Mouse (Mus musculus): ENCODE results near the gene Peg3. TPM values are rescaled to one million over a fixed set of nuclear protein-coding genes. Genes with fewer than 3 reads are reported as not detected.
"Not testable (repeated sequence)": the region's sequence is repeated elsewhere in the genome, so short reads cannot be mapped to it uniquely, and the experiment has no call there.

Peg3 gene
- 117 and 127 TPM in 2 replicates for polyA plus RNA-seq (2015; fragmentation: Nextera tagmentation; extraction: Ambion mirVana)

GRCm38 (mm10) chr7:6730241-6730640, at the start of gene Peg3, which contains the start of gene Usp29:
Peg3 (minus strand) TSS chr7:6730431.
Usp29 (plus strand) TSS chr7:6730578.
- 42% methylated on average over 24 of the region's 24 CpGs for WGBS
- H3K4me3 ChIP-seq, result peak within 1 kb of the TSS; percentile 57
- peak within 1 kb of the TSS; percentile 59 for H3K4me2 ChIP-seq
- H3K27me3 ChIP-seq, result no peaks in the 10 kb centered on the region
- H3K9me3 ChIP-seq, result peaks cover 18% of the 10 kb centered on the region; the same call in 1 of the 2 replicates
- H3K36me3 ChIP-seq, result peaks cover 3% of the 10 kb centered on the region; the same call in 1 of the 2 replicates
- ATAC-seq (ENCODE audit: borderline replicate concordance, extremely low read depth, low FRiP score, low TSS enrichment), result peak; percentile 49
- H3K27ac ChIP-seq, result peak within 1 kb of the TSS; percentile 95
- peak within 1 kb of the TSS; percentile 53 for H3K9ac ChIP-seq
- H3K4me1 ChIP-seq, result no peaks in the 10 kb centered on the region

DNA sequence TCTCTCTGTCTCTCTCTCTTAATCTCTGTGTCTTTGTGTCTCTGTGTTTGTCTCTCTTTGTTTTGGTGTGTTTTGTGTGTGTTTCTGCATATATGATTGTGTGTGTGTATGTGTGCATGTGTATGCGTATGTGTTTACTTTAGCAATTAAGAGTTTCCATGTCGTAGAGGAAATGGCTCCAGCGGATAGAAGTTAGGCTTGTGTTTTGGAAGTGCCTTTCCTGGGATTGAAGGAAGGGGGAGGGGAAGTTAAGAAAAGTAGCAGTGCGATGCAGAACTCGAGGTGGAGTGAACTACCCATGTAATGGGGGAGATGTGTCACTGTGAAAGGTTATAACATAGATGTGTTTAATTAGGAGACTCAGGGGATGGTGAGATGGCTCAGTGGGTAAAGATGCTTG, 48.9 kb upstream of the Peg3 start:
- Histone ChIP-seq H3K4me1 (peaks cover 61% of the 10 kb centered on the region), H3K4me2 (no peak overlapping the region), H3K36me3 (no peaks in the 10 kb centered on the region), H3K27ac (peak overlapping the region; percentile 84; the same call in 1 of the 2 replicates), H3K27me3 (no peaks in the 10 kb centered on the region), H3K9ac (no peak overlapping the region), H3K4me3 (no peak overlapping the region), H3K9me3 (no peaks in the 10 kb centered on the region)
- ATAC-seq (ENCODE audit: borderline replicate concordance, extremely low read depth, low FRiP score, low TSS enrichment), result no peak
- 67% methylated on average over 5 of the region's 5 CpGs for WGBS

- peak; percentile 68 for ATAC-seq (ENCODE audit: borderline replicate concordance, extremely low read depth, low FRiP score, low TSS enrichment)
- no peaks in the 10 kb centered on the region for H3K9me3 ChIP-seq
- H3K4me3 ChIP-seq, result no peak overlapping the region
- H3K9ac ChIP-seq, result no peak overlapping the region
- H3K27ac ChIP-seq, result peak overlapping the region; percentile 84
- peak overlapping the region; percentile 8; the same call in 1 of the 2 replicates for H3K4me2 ChIP-seq
- H3K4me1 ChIP-seq, result peaks cover 54% of the 10 kb centered on the region
- WGBS, result 10% methylated on average over 4 of the region's 4 CpGs
- no peaks in the 10 kb centered on the region for H3K27me3 ChIP-seq
- no peaks in the 10 kb centered on the region for H3K36me3 ChIP-seq
These were observed 47.5 kb upstream of the Peg3 start for GRCm38 (mm10) chr7:6777689-6778088.

DNA sequence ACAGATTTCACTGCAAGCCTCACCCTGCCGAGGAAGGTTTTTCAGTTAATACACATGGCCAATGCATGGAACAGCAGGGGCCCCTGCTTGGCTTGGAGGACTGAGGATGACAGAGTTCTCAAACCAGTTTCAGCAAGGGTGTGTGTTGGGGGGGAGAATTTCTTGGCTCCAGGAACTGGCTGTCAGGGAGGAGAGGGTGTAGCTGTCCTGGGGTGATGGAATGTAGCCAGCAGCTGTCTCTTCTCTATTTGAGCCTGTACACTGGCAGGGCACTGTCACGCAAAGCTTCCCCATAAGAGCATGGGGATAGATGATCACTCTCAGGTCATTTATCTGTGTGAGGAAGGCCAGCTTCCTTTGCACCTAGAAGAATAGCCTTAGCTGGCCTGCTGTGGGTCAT, 46.9 kb upstream of the Peg3 start:
- 8% methylated on average over 2 of the region's 2 CpGs for WGBS
- no peak overlapping the region for H3K4me3 ChIP-seq
- peak overlapping the region; percentile 84 for H3K27ac ChIP-seq
- H3K4me1 ChIP-seq, result peaks cover 50% of the 10 kb centered on the region
- H3K27me3 ChIP-seq, result no peaks in the 10 kb centered on the region
- H3K9ac ChIP-seq, result no peak overlapping the region
- ATAC-seq (ENCODE audit: borderline replicate concordance, extremely low read depth, low FRiP score, low TSS enrichment), result peak; percentile 89
- H3K9me3 ChIP-seq, result no peaks in the 10 kb centered on the region
- H3K36me3 ChIP-seq, result no peaks in the 10 kb centered on the region
- H3K4me2 ChIP-seq, result peak overlapping the region; percentile 8; the same call in 1 of the 2 replicates

DNA sequence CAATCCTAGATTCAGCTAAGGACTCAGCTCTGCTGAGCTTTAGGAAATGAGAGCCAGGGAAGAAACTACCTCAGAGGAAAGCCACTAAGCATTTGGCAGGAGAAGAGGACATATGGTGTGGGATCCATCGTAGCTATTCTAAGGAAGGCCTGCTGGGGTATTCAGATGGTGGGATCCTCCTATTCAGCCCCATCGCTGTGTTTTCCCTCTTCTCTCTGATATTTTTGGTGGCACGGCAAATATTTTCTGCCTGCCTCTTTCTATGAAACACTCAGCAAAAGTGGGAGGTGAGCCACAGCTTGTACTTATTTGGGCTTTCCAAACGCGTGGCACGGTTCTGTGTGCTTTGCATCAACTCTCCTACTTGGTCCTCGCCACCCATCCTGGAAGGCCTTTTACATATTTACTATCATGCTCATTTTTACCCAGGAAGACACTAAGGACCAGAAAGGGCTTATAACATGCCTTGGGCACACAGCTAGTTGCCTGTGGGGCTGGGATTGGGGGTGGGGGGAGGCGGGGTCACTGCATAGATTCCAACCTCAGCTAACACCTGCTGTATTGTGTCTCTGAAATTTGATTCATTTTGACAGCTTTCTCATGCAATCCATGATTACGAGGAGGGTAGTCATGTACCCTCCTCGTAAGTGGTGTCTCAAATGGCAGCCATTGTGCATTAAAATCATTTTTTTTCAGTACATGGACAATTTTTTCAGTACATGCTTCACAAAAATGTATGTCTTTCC, 46.3 kb upstream of the Peg3 start:
- 67% methylated on average over 10 of the region's 10 CpGs for WGBS
- H3K9ac ChIP-seq, result no peak overlapping the region
- H3K4me3 ChIP-seq, result no peak overlapping the region
- H3K4me2 ChIP-seq, result no peak overlapping the region
- no peaks in the 10 kb centered on the region for H3K9me3 ChIP-seq
- ATAC-seq (ENCODE audit: borderline replicate concordance, extremely low read depth, low FRiP score, low TSS enrichment), result no peak
- peaks cover 44% of the 10 kb centered on the region for H3K4me1 ChIP-seq
- no peaks in the 10 kb centered on the region for H3K36me3 ChIP-seq
- no peaks in the 10 kb centered on the region for H3K27me3 ChIP-seq
- H3K27ac ChIP-seq, result peak overlapping the region; percentile 84

GRCm38 (mm10) chr7:6773865-6774413, 43.7 kb upstream of the Peg3 start:
- H3K27me3 ChIP-seq; H3K9ac ChIP-seq; H3K4me3 ChIP-seq; H3K36me3 ChIP-seq; H3K27ac ChIP-seq; ATAC-seq (ENCODE audit: borderline replicate concordance, extremely low read depth, low FRiP score, low TSS enrichment); H3K4me2 ChIP-seq; H3K9me3 ChIP-seq: not testable (repeated sequence)
- H3K4me1 ChIP-seq, result peaks cover 43% of the 10 kb centered on the region
- 40% methylated on average over 11 of the region's 11 CpGs for WGBS

- 4% methylated on average over 8 of the region's 8 CpGs for WGBS
- Histone ChIP-seq H3K27me3 (no peaks in the 10 kb centered on the region), H3K9me3 (no peaks in the 10 kb centered on the region), H3K4me3 (no peak overlapping the region), H3K36me3 (no peaks in the 10 kb centered on the region), H3K9ac (no peak overlapping the region), H3K4me1 (peaks cover 14% of the 10 kb centered on the region), H3K4me2 (no peak overlapping the region; the same call in 1 of the 2 replicates), H3K27ac (peak overlapping the region; percentile 44)
- ATAC-seq (ENCODE audit: borderline replicate concordance, extremely low read depth, low FRiP score, low TSS enrichment), result peak; percentile 71; the same call in 1 of the 2 replicates
These were observed 40.1 kb upstream of the Peg3 start for GRCm38 (mm10) chr7:6770286-6770685.

DNA sequence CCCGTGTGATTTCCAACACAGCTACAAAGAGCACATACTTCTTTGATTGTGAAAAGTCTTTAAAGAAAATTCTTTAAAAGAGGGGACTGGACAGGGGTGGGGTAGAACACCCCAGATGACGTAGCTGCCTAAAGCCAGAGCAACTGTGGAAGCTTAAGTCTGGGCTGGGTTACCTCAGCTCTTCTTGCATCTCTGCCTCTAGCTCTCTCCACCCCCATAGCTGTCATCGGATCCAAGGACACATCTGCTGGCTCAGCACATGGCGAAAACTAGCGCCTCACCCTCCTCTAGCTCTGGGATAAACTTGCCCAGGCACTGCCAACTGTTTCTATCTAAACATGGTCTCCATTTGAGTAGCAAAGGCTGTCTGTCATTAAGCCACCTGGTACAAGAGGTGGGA, 35.0 kb upstream of the Peg3 start:
- Histone ChIP-seq H3K27me3 (no peaks in the 10 kb centered on the region), H3K9ac (no peak overlapping the region), H3K4me1 (peaks cover 7% of the 10 kb centered on the region), H3K36me3 (no peaks in the 10 kb centered on the region), H3K27ac (no peak overlapping the region), H3K4me2 (no peak overlapping the region), H3K9me3 (no peaks in the 10 kb centered on the region), H3K4me3 (no peak overlapping the region)
- 36% methylated on average over 5 of the region's 5 CpGs for WGBS
- no peak; the same call in 1 of the 2 replicates for ATAC-seq (ENCODE audit: borderline replicate concordance, extremely low read depth, low FRiP score, low TSS enrichment)

DNA sequence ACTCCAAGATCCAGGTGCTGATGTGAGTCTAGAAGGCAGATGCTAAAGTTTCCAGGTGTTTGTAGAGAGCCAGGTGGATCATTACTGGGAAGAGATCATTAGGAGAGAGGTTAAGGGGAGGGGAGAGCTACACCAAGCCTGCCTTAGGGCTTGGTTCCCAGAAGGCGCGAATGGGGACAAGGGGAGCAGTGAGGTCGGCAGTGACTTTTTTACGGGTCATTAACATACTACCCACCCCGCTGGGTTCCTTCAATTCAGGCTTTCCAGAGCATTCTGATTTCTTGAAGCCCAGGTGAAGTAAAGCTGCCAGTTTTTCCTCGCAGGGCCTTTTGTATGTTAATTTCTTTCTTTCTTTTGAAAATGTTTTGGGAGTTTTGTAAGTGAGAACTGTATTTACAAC, 29.9 kb upstream of the Peg3 start:
- no peak overlapping the region for H3K9ac ChIP-seq
- no peaks in the 10 kb centered on the region for H3K4me1 ChIP-seq
- no peaks in the 10 kb centered on the region for H3K36me3 ChIP-seq
- H3K4me3 ChIP-seq, result no peak overlapping the region
- H3K4me2 ChIP-seq, result no peak overlapping the region
- no peak overlapping the region for H3K27ac ChIP-seq
- no peaks in the 10 kb centered on the region for H3K9me3 ChIP-seq
- ATAC-seq (ENCODE audit: borderline replicate concordance, extremely low read depth, low FRiP score, low TSS enrichment), result no peak
- 66% methylated on average over 6 of the region's 6 CpGs for WGBS
- no peaks in the 10 kb centered on the region for H3K27me3 ChIP-seq

- 75% methylated on average over 12 of the region's 12 CpGs for WGBS
- no peak overlapping the region for H3K27ac ChIP-seq
- no peak overlapping the region for H3K4me2 ChIP-seq
- no peak overlapping the region for H3K9ac ChIP-seq
- no peaks in the 10 kb centered on the region for H3K4me1 ChIP-seq
- H3K36me3 ChIP-seq, result no peaks in the 10 kb centered on the region
- H3K4me3 ChIP-seq, result no peak overlapping the region
- ATAC-seq (ENCODE audit: borderline replicate concordance, extremely low read depth, low FRiP score, low TSS enrichment), result no peak
- H3K9me3 ChIP-seq, result no peaks in the 10 kb centered on the region
- no peaks in the 10 kb centered on the region for H3K27me3 ChIP-seq
These were observed 29.5 kb upstream of the Peg3 start for GRCm38 (mm10) chr7:6759698-6760097.

GRCm38 (mm10) chr7:6756777-6757291, 26.6 kb upstream of the Peg3 start:
- no peaks in the 10 kb centered on the region for H3K9me3 ChIP-seq
- H3K36me3 ChIP-seq, result no peaks in the 10 kb centered on the region
- no peak overlapping the region for H3K27ac ChIP-seq
- no peak overlapping the region for H3K4me3 ChIP-seq
- H3K4me2 ChIP-seq, result no peak overlapping the region
- WGBS, result 67% methylated on average over 4 of the region's 4 CpGs
- no peaks in the 10 kb centered on the region for H3K27me3 ChIP-seq
- ATAC-seq (ENCODE audit: borderline replicate concordance, extremely low read depth, low FRiP score, low TSS enrichment), result no peak
- no peak overlapping the region for H3K9ac ChIP-seq
- H3K4me1 ChIP-seq, result no peaks in the 10 kb centered on the region

DNA sequence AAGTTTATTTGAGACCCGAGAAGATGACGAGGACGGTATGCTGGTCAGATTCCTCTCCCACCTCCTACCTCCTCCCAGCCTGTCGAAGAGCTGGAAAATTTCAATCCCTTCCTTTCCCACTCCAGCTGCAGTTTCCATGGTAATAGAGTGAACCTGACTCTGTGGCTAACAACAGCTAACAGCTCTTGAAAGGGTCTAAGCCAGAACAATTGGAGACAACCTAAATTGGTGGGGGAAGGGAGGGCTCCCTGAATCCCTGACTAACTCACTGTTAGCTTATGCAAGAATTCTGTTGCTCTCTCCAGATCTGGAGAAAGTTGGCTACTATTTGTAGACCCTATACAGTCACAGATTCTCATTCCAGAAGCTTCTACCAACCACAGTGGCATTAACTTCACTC, 23.2 kb upstream of the Peg3 start:
- Histone ChIP-seq H3K4me1 (no peaks in the 10 kb centered on the region), H3K36me3 (no peaks in the 10 kb centered on the region), H3K27me3 (no peaks in the 10 kb centered on the region), H3K9me3 (no peaks in the 10 kb centered on the region), H3K4me3 (no peak overlapping the region), H3K9ac (no peak overlapping the region), H3K4me2 (no peak overlapping the region), H3K27ac (no peak overlapping the region; the same call in 1 of the 2 replicates)
- 12% methylated on average over 4 of the region's 4 CpGs for WGBS
- ATAC-seq (ENCODE audit: borderline replicate concordance, extremely low read depth, low FRiP score, low TSS enrichment), result 0 out of 2 replicates have a peak, but pooled peaks have one; percentile 31
